Mouse (Mus musculus): ENCODE measurements around the gene Btbd7. TPM values are rescaled to one million over a fixed set of nuclear protein-coding genes. Genes with fewer than 3 reads are reported as not detected.

The Btbd7 gene
- polyA plus RNA-seq, 1 experiment from 2014 or later: 24.0 TPM

- under 1% methylated on average over 48 of the region's 70 CpGs for WGBS
- ATAC-seq (ENCODE audit: low FRiP score, low TSS enrichment): peak; percentile 81
Observed at GRCm38 (mm10) chr12:102877301-102878030, 805 bp downstream of the Btbd7 start.

GRCm38 (mm10) chr12:102870527-102870926, 7.7 kb downstream of the Btbd7 start:
- no peak overlapping the region for H3K27ac ChIP-seq (ENCODE audit: low read depth, low read length)

More at GRCm38 (mm10) chr12:102877301-102878030, 805 bp downstream of the Btbd7 start:
- peak overlapping the region; percentile 68 for H3K4me2 ChIP-seq (replicated peaks; ENCODE audit: low read depth, low read length)
- peak overlapping the region; percentile 93 for H3K4me3 ChIP-seq (ENCODE audit: low read length)
- H3K4me1 ChIP-seq (ENCODE audit: control insufficient read depth, insufficient read depth, low read length): peaks cover 16% of the 10 kb centered on the region
- no peaks in the 10 kb centered on the region for H3K27me3 ChIP-seq (ENCODE audit: control insufficient read depth, insufficient read depth, low read length)
- no peaks in the 10 kb centered on the region for H3K36me3 ChIP-seq (ENCODE audit: control insufficient read depth, insufficient read depth, low read length)
- peak overlapping the region; percentile 94 for H3K27ac ChIP-seq (ENCODE audit: low read depth, low read length)
- H3K9ac ChIP-seq (ENCODE audit: low read depth, low read length): peak overlapping the region; percentile 94
- H3K9me3 ChIP-seq (ENCODE audit: control insufficient read depth, low read length): no peaks in the 10 kb centered on the region

GRCm38 (mm10) chr12:102869802-102870201, 8.5 kb downstream of the Btbd7 start:
- H3K9me3 ChIP-seq (ENCODE audit: control insufficient read depth, low read length): no peaks in the 10 kb centered on the region
- 96% methylated on average over 2 of the region's 2 CpGs for WGBS
- H3K4me3 ChIP-seq (ENCODE audit: low read length): no peak overlapping the region
- H3K27me3 ChIP-seq (ENCODE audit: control insufficient read depth, insufficient read depth, low read length): no peaks in the 10 kb centered on the region
- no peak overlapping the region for H3K4me2 ChIP-seq (replicated peaks; ENCODE audit: low read depth, low read length)
- H3K27ac ChIP-seq (ENCODE audit: low read depth, low read length): no peak overlapping the region
- H3K4me1 ChIP-seq (ENCODE audit: control insufficient read depth, insufficient read depth, low read length): no peaks in the 10 kb centered on the region
- no peak overlapping the region for H3K9ac ChIP-seq (ENCODE audit: low read depth, low read length)
- ATAC-seq (ENCODE audit: low FRiP score, low TSS enrichment): no peak
- no peaks in the 10 kb centered on the region for H3K36me3 ChIP-seq (ENCODE audit: control insufficient read depth, insufficient read depth, low read length)

More at GRCm38 (mm10) chr12:102870527-102870926, 7.7 kb downstream of the Btbd7 start:
- WGBS: 85% methylated on average over 1 of the region's 1 CpGs
- H3K9ac ChIP-seq (ENCODE audit: low read depth, low read length): no peak overlapping the region
- no peak overlapping the region for H3K4me3 ChIP-seq (ENCODE audit: low read length)
- no peaks in the 10 kb centered on the region for H3K27me3 ChIP-seq (ENCODE audit: control insufficient read depth, insufficient read depth, low read length)
- no peak overlapping the region for H3K4me2 ChIP-seq (replicated peaks; ENCODE audit: low read depth, low read length)
- no peaks in the 10 kb centered on the region for H3K9me3 ChIP-seq (ENCODE audit: control insufficient read depth, low read length)
- no peak for ATAC-seq (ENCODE audit: low FRiP score, low TSS enrichment)
- H3K36me3 ChIP-seq (ENCODE audit: control insufficient read depth, insufficient read depth, low read length): no peaks in the 10 kb centered on the region
- H3K4me1 ChIP-seq (ENCODE audit: control insufficient read depth, insufficient read depth, low read length): peaks cover 2% of the 10 kb centered on the region; the same call in 1 of the 2 replicates

GRCm38 (mm10) chr12:102860806-102861205, 17.5 kb downstream of the Btbd7 start:
- no peak overlapping the region for H3K9ac ChIP-seq (ENCODE audit: low read depth, low read length)
- H3K27me3 ChIP-seq (ENCODE audit: control insufficient read depth, insufficient read depth, low read length): no peaks in the 10 kb centered on the region
- H3K4me3 ChIP-seq (ENCODE audit: low read length): no peak overlapping the region
- H3K4me1 ChIP-seq (ENCODE audit: control insufficient read depth, insufficient read depth, low read length): no peaks in the 10 kb centered on the region
- no peak overlapping the region for H3K4me2 ChIP-seq (replicated peaks; ENCODE audit: low read depth, low read length)
- H3K36me3 ChIP-seq (ENCODE audit: control insufficient read depth, insufficient read depth, low read length): no peaks in the 10 kb centered on the region
- H3K27ac ChIP-seq (ENCODE audit: low read depth, low read length): no peak overlapping the region
- H3K9me3 ChIP-seq (ENCODE audit: control insufficient read depth, low read length): no peaks in the 10 kb centered on the region
- no peak for ATAC-seq (ENCODE audit: low FRiP score, low TSS enrichment)

- no peak overlapping the region for H3K4me2 ChIP-seq (replicated peaks; ENCODE audit: low read depth, low read length)
- H3K36me3 ChIP-seq (ENCODE audit: control insufficient read depth, insufficient read depth, low read length): peaks cover 20% of the 10 kb centered on the region
- H3K9ac ChIP-seq (ENCODE audit: low read depth, low read length): no peak overlapping the region
- H3K4me3 ChIP-seq (ENCODE audit: low read length): no peak overlapping the region
- WGBS: 93% methylated on average over 9 of the region's 9 CpGs
- H3K4me1 ChIP-seq (ENCODE audit: control insufficient read depth, insufficient read depth, low read length): no peaks in the 10 kb centered on the region
- H3K27ac ChIP-seq (ENCODE audit: low read depth, low read length): no peak overlapping the region
- no peaks in the 10 kb centered on the region for H3K27me3 ChIP-seq (ENCODE audit: control insufficient read depth, insufficient read depth, low read length)
- no peaks in the 10 kb centered on the region for H3K9me3 ChIP-seq (ENCODE audit: control insufficient read depth, low read length)
- ATAC-seq (ENCODE audit: low FRiP score, low TSS enrichment): no peak
Observed at GRCm38 (mm10) chr12:102838271-102838670, 40.0 kb downstream of the Btbd7 start.

- H3K9me3 ChIP-seq (ENCODE audit: control insufficient read depth, low read length): no peaks in the 10 kb centered on the region
- no peak overlapping the region for H3K9ac ChIP-seq (ENCODE audit: low read depth, low read length)
- no peaks in the 10 kb centered on the region for H3K27me3 ChIP-seq (ENCODE audit: control insufficient read depth, insufficient read depth, low read length)
- no peaks in the 10 kb centered on the region for H3K4me1 ChIP-seq (ENCODE audit: control insufficient read depth, insufficient read depth, low read length)
- WGBS: 77% methylated on average over 1 of the region's 1 CpGs
- 0 out of 2 replicates have a peak, but pooled peaks have one; percentile 35 for ATAC-seq (ENCODE audit: low FRiP score, low TSS enrichment)
- H3K36me3 ChIP-seq (ENCODE audit: control insufficient read depth, insufficient read depth, low read length): peaks cover 8% of the 10 kb centered on the region; the same call in 1 of the 2 replicates
- no peak overlapping the region; the same call in 1 of the 2 replicates for H3K27ac ChIP-seq (ENCODE audit: low read depth, low read length)
- H3K4me2 ChIP-seq (replicated peaks; ENCODE audit: low read depth, low read length): no peak overlapping the region
- no peak overlapping the region for H3K4me3 ChIP-seq (ENCODE audit: low read length)
Observed at GRCm38 (mm10) chr12:102832746-102833300, 45.4 kb downstream of the Btbd7 start.

- Histone ChIP-seq H3K4me3 (ENCODE audit: low read length) (no peak overlapping the region), H3K27me3 (ENCODE audit: control insufficient read depth, insufficient read depth, low read length) (no peaks in the 10 kb centered on the region), H3K4me1 (ENCODE audit: control insufficient read depth, insufficient read depth, low read length) (no peaks in the 10 kb centered on the region), H3K4me2 (replicated peaks; ENCODE audit: low read depth, low read length) (no peak overlapping the region), H3K36me3 (ENCODE audit: control insufficient read depth, insufficient read depth, low read length) (peaks cover 3% of the 10 kb centered on the region; the same call in 1 of the 2 replicates), H3K9ac (ENCODE audit: low read depth, low read length) (no peak overlapping the region), H3K27ac (ENCODE audit: low read depth, low read length) (no peak overlapping the region; the same call in 1 of the 2 replicates), H3K9me3 (ENCODE audit: control insufficient read depth, low read length) (no peaks in the 10 kb centered on the region)
- no peak for ATAC-seq (ENCODE audit: low FRiP score, low TSS enrichment)
- WGBS: 84% methylated on average over 1 of the region's 1 CpGs
Observed at GRCm38 (mm10) chr12:102831888-102832287, 46.4 kb downstream of the Btbd7 start.

GRCm38 (mm10) chr12:102827119-102827518, 51.2 kb downstream of the Btbd7 start:
- H3K4me1 ChIP-seq (ENCODE audit: control insufficient read depth, insufficient read depth, low read length): no peaks in the 10 kb centered on the region
- WGBS: 87% methylated on average over 1 of the region's 1 CpGs

GRCm38 (mm10) chr12:102826399-102826798, 51.9 kb downstream of the Btbd7 start:
- no peaks in the 10 kb centered on the region; the same call in 1 of the 2 replicates for H3K36me3 ChIP-seq (ENCODE audit: control insufficient read depth, insufficient read depth, low read length)
- H3K4me2 ChIP-seq (replicated peaks; ENCODE audit: low read depth, low read length): no peak overlapping the region
- WGBS: 97% methylated on average over 1 of the region's 1 CpGs
- no peaks in the 10 kb centered on the region for H3K9me3 ChIP-seq (ENCODE audit: control insufficient read depth, low read length)
- H3K4me1 ChIP-seq (ENCODE audit: control insufficient read depth, insufficient read depth, low read length): no peaks in the 10 kb centered on the region
- no peak overlapping the region for H3K27ac ChIP-seq (ENCODE audit: low read depth, low read length)
- no peak overlapping the region for H3K4me3 ChIP-seq (ENCODE audit: low read length)
- ATAC-seq (ENCODE audit: low FRiP score, low TSS enrichment): no peak
- H3K27me3 ChIP-seq (ENCODE audit: control insufficient read depth, insufficient read depth, low read length): no peaks in the 10 kb centered on the region
- no peak overlapping the region for H3K9ac ChIP-seq (ENCODE audit: low read depth, low read length)

More at GRCm38 (mm10) chr12:102827119-102827518, 51.2 kb downstream of the Btbd7 start:
- no peak overlapping the region for H3K4me2 ChIP-seq (replicated peaks; ENCODE audit: low read depth, low read length)
- no peaks in the 10 kb centered on the region; the same call in 1 of the 2 replicates for H3K36me3 ChIP-seq (ENCODE audit: control insufficient read depth, insufficient read depth, low read length)
- no peaks in the 10 kb centered on the region for H3K27me3 ChIP-seq (ENCODE audit: control insufficient read depth, insufficient read depth, low read length)
- H3K9ac ChIP-seq (ENCODE audit: low read depth, low read length): no peak overlapping the region
- H3K4me3 ChIP-seq (ENCODE audit: low read length): no peak overlapping the region
- H3K27ac ChIP-seq (ENCODE audit: low read depth, low read length): no peak overlapping the region
- H3K9me3 ChIP-seq (ENCODE audit: control insufficient read depth, low read length): no peaks in the 10 kb centered on the region
- no peak for ATAC-seq (ENCODE audit: low FRiP score, low TSS enrichment)
